8 mouse cellular contexts compared by ENCODE assay signal in genomic region chr2:166592034-166592912, GRCm38 (mm10).
DNase-seq lines count a peak whose midpoint lies in the region; ATAC-seq and TF ChIP-seq lines count a peak whose summit lies in the region.

No protein-coding gene starts in this region.

- no peak overlapping the region for H3K27ac ChIP-seq in embryonic facial prominence, embryonic 14.5 days (replicated peaks; ENCODE audit: low read depth, low read length)
- H3K27ac ChIP-seq in heart, postnatal 0 days (ENCODE audit: low read depth), result no peak overlapping the region
- no peak overlapping the region for H3K27ac ChIP-seq in lung, embryonic 15.5 days

- no peaks in the 10 kb centered on the region for H3K4me1 ChIP-seq in embryonic facial prominence, embryonic 14.5 days (ENCODE audit: control insufficient read depth, insufficient read depth, low read length)
- no peaks in the 10 kb centered on the region for H3K4me1 ChIP-seq in heart, postnatal 0 days (ENCODE audit: control insufficient read depth, insufficient read depth)
- no peaks in the 10 kb centered on the region for H3K4me1 ChIP-seq in lung, embryonic 15.5 days

- no peak overlapping the region for H3K4me2 ChIP-seq in embryonic facial prominence, embryonic 14.5 days (ENCODE audit: low read depth, low read length)
- no peak overlapping the region for H3K4me2 ChIP-seq in heart, postnatal 0 days (ENCODE audit: low read depth, low read length)
- H3K4me2 ChIP-seq in lung, embryonic 15.5 days, result no peak overlapping the region

- ATAC-seq in embryonic facial prominence, embryonic 14.5 days (ENCODE audit: low read depth), result no peak
- ATAC-seq in heart, postnatal 0 days (ENCODE audit: insufficient read depth, low read depth), result peak; percentile 19; the same call in 1 of the 2 replicates
- ATAC-seq in lung, embryonic 15.5 days (ENCODE audit: borderline replicate concordance, extremely low read depth, low FRiP score, low TSS enrichment), result 0 out of 2 replicates have a peak, but pooled peaks have one; percentile 15

- H3K4me3 ChIP-seq in embryonic facial prominence, embryonic 14.5 days (ENCODE audit: low read depth, low read length), result no peak overlapping the region
- no peak overlapping the region for H3K4me3 ChIP-seq in heart, postnatal 0 days (ENCODE audit: low read depth, low read length)
- H3K4me3 ChIP-seq in lung, embryonic 15.5 days, result no peak overlapping the region

- no peak overlapping the region for H3K9ac ChIP-seq in embryonic facial prominence, embryonic 14.5 days (ENCODE audit: low read depth, low read length)
- H3K9ac ChIP-seq in heart, postnatal 0 days (replicated peaks; ENCODE audit: low read depth, low read length), result no peak overlapping the region
- H3K9ac ChIP-seq in lung, embryonic 15.5 days, result no peak overlapping the region

- DNase-seq in CD4-positive, CD25-positive, alpha-beta regulatory T cell, adult 2 months (ENCODE audit: low read depth, low spot score), result peak; percentile 84
- DNase-seq in adrenal gland, postnatal 4 days (ENCODE audit: low spot score in 2 of 2), result peak; percentile 64 to 71
- DNase-seq in embryonic facial prominence, embryonic 14.5 days (ENCODE audit: low spot score), result peak; percentile 57
- peak; percentile 43 for DNase-seq in heart, postnatal 0 days (ENCODE audit: low spot score)
- peak; percentile 51 for DNase-seq in large intestine, adult 2 months (ENCODE audit: low read depth, low spot score)
- peak; percentile 65 for DNase-seq in ovary, postnatal 10 days (ENCODE audit: low spot score)
- peak; percentile 73 for DNase-seq in thymus, postnatal 0 days (ENCODE audit: low spot score)

- H3K9me3 ChIP-seq in embryonic facial prominence, embryonic 14.5 days (ENCODE audit: control insufficient read depth, low read length), result no peaks in the 10 kb centered on the region
- H3K9me3 ChIP-seq in heart, postnatal 0 days (replicated peaks; ENCODE audit: control insufficient read depth, low read length), result no peaks in the 10 kb centered on the region
- H3K9me3 ChIP-seq in lung, embryonic 15.5 days, result no peaks in the 10 kb centered on the region

- peak; percentile 97 for TF ChIP-seq CTCF in heart, postnatal 0 days (IDR thresholded peaks at IDR 0.05; ENCODE audit: low read depth)

- 48% methylated on average over 20 of the region's 21 CpGs for WGBS in embryonic facial prominence, embryonic 14.5 days
- WGBS in heart, postnatal 0 days, result 44% methylated on average over 21 of the region's 21 CpGs
- 33% methylated on average over 21 of the region's 21 CpGs for WGBS in large intestine, adult 2 months
- WGBS in lung, embryonic 15.5 days, result 43% methylated on average over 21 of the region's 21 CpGs

- H3K27me3 ChIP-seq in embryonic facial prominence, embryonic 14.5 days (replicated peaks; ENCODE audit: control insufficient read depth, insufficient read depth, low read length), result no peaks in the 10 kb centered on the region
- H3K27me3 ChIP-seq in heart, postnatal 0 days (ENCODE audit: control insufficient read depth, insufficient read depth, low read length), result no peaks in the 10 kb centered on the region
- H3K27me3 ChIP-seq in lung, embryonic 15.5 days, result no peaks in the 10 kb centered on the region

- TF ChIP-seq EP300 in heart, postnatal 0 days (IDR thresholded peaks at IDR 0.05; ENCODE audit: low read depth), result no peak

- peaks cover 23% of the 10 kb centered on the region; the same call in 1 of the 2 replicates for H3K36me3 ChIP-seq in embryonic facial prominence, embryonic 14.5 days (ENCODE audit: control insufficient read depth, insufficient read depth, low read length)
- peaks cover 11% of the 10 kb centered on the region; the same call in 1 of the 2 replicates for H3K36me3 ChIP-seq in heart, postnatal 0 days (replicated peaks; ENCODE audit: control insufficient read depth, insufficient read depth, low read length)
- no peaks in the 10 kb centered on the region for H3K36me3 ChIP-seq in lung, embryonic 15.5 days
